Mouse (Mus musculus) cerebellum, adult 2 months (tissue): ENCODE data around the gene Prr22.

Source experiments
- CTCF ChIP-seq: fragments of 200-500 bp; IDR thresholded peaks from 2 replicates; pipeline ENCODE4 v1.5.1; 2011; ENCODE audit warnings: low read depth, mild to moderate bottlenecking, control low read depth, low read length, moderate library complexity, borderline replicate concordance; ENCODE audit not compliant: insufficient read depth
- POLR2A ChIP-seq: fragments of 200-500 bp; IDR thresholded peaks from 2 replicates; pipeline ENCODE4 v1.6.1; 2011; ENCODE audit warnings: low read length, control low read depth, borderline replicate concordance; ENCODE audit not compliant: insufficient read depth

- TF ChIP-seq POLR2A (no peak), CTCF (no peak)
These were observed 18.8 kb downstream of the Prr22 start for GRCm38 (mm10) chr17:56788886-56789285.
